Mouse (Mus musculus): ENCODE data around the gene Smad3.

DNA sequence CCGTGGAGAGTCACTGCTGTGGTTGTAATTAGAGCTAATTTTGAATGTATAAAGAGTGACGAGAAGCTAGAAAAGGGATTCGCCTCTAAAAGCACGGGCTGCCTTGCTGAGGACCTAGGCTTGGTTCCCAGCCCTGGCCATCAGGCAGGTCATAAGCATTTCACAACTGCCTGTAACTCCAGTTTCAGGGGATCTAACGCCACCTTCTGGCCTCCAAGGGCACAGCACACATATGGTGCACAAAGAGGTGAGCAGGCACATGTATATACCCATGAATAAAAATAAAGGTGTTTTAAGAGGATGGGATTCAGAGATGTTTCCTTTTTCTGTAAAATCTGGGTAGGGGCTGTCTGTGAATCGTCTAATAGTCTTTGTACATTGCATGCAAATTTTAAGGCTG is 147.6 kb downstream of the Smad3 start:
- TF ChIP-seq CTCF (conservative IDR thresholded peaks at IDR 0.05 in 1 of 2, IDR thresholded peaks at IDR 0.05 in 1 of 2; ENCODE audit: low read depth in 2 of 2, low read length in 2 of 2) (peak in 1 of 2 experiments; percentile 29; a peak in 2 of 4 replicates), POLR2A (IDR thresholded peaks at IDR 0.05; ENCODE audit: low read depth, low read length) (no peak), KAT2A (IDR thresholded peaks at IDR 0.05; ENCODE audit: insufficient replicate concordance, low read length) (no peak), ZC3H11A (IDR thresholded peaks at IDR 0.05; ENCODE audit: low read depth, low read length) (no peak), E2F4 (IDR thresholded peaks at IDR 0.05; ENCODE audit: insufficient replicate concordance, low read depth, low read length) (no peak), PAX5 (IDR thresholded peaks at IDR 0.05; ENCODE audit: low read length) (no peak), NELFE (IDR thresholded peaks at IDR 0.05; ENCODE audit: low read depth, low read length) (no peak)

All from CH12.LX (cell line).